Mouse (Mus musculus): Measurements from ENCODE around the gene Marco. TPM values are rescaled to one million over a fixed set of nuclear protein-coding genes. Genes with fewer than 3 reads are reported as not detected.

Gene Marco
- total and polyA plus RNA-seq, 3 experiments, result 0.15 to 0.79 (median 0.76) TPM

- dilution Hi-C loops (cut with MboI; ENCODE audit: extremely low pct_ligation_motif_present, extremely low pct_unique_long_range_greater_than_20kb, low sequenced_read_pairs) (no loop called here), in situ Hi-C loops (cut with MboI; ENCODE audit: low pct_ligation_motif_present, low pct_unique_long_range_greater_than_20kb, low sequenced_read_pairs) (no loop called here)
- Histone ChIP-seq H3K4me3 (replicated peaks in 1 of 3; ENCODE audit: low read depth in 2 of 3, low read length in 2 of 3, poor library complexity in 1 of 3) (no peak overlapping the region), H3K79me2 (replicated peaks; ENCODE audit: control insufficient read depth, extremely low read depth, insufficient read depth, poor library complexity, severe bottlenecking) (no peaks in the 10 kb centered on the region), H3K27me3 (replicated peaks) (no peaks in the 10 kb centered on the region), H3K9me3 (replicated peaks; ENCODE audit: low read length) (peaks cover 3% of the 10 kb centered on the region), H3K36me3 (replicated peaks in 1 of 2; ENCODE audit: control insufficient read depth in 1 of 2, insufficient read depth in 1 of 2, low read length in 1 of 2) (no peaks in the 10 kb centered on the region), H3K27ac (ENCODE audit: insufficient read depth, low read depth) (no peak overlapping the region), H3K4me2 (ENCODE audit: insufficient read depth, low read depth, poor library complexity, severe bottlenecking) (no peak overlapping the region), H3K9ac (ENCODE audit: insufficient read depth, low read depth) (no peak overlapping the region), H3K4me1 (ENCODE audit: control insufficient read depth in 1 of 2, insufficient read depth in 2 of 2) (no peaks in the 10 kb centered on the region; a peak in 1 of 4 replicates)
- DNase-seq (ENCODE audit: extremely low read depth), result no peak
- TF ChIP-seq ZNF384 (IDR thresholded peaks at IDR 0.05; ENCODE audit: low read depth, low read length) (no peak), PAX5 (IDR thresholded peaks at IDR 0.05; ENCODE audit: low read length) (no peak), MEF2A (IDR thresholded peaks at IDR 0.05; ENCODE audit: borderline replicate concordance, low read depth, low read length) (no peak), HCFC1 (IDR thresholded peaks at IDR 0.05; ENCODE audit: low read depth, low read length) (peak; percentile 57), EP300 (IDR thresholded peaks at IDR 0.05; ENCODE audit: low read length) (no peak), SMC3 (IDR thresholded peaks at IDR 0.05; ENCODE audit: low read depth, low read length) (no peak), GABPA (IDR thresholded peaks at IDR 0.05; ENCODE audit: insufficient replicate concordance, low read depth, low read length) (no peak), ELF1 (IDR thresholded peaks at IDR 0.05; ENCODE audit: low read depth, low read length) (peak; percentile 90), MAX (IDR thresholded peaks at IDR 0.05; ENCODE audit: low read length) (no peak)
These were observed 69.2 kb downstream of the Marco start for GRCm38 (mm10) chr1:120435591-120435990.

GRCm38 (mm10) chr1:120430171-120430570 is 74.7 kb downstream of the Marco start:
- Histone ChIP-seq H3K4me3 (replicated peaks in 1 of 3; ENCODE audit: low read depth in 2 of 3, low read length in 2 of 3, poor library complexity in 1 of 3) (no peak overlapping the region), H3K27me3 (replicated peaks) (no peaks in the 10 kb centered on the region), H3K4me1 (ENCODE audit: control insufficient read depth in 1 of 2, insufficient read depth in 2 of 2) (peaks cover 0 to 2% of the 10 kb centered on the region in 2 experiments; a peak in 1 of 4 replicates), H3K9me3 (replicated peaks; ENCODE audit: low read length) (peaks cover 3% of the 10 kb centered on the region), H3K27ac (ENCODE audit: insufficient read depth, low read depth) (no peak overlapping the region), H3K4me2 (ENCODE audit: insufficient read depth, low read depth, poor library complexity, severe bottlenecking) (no peak overlapping the region), H3K79me2 (replicated peaks; ENCODE audit: control insufficient read depth, extremely low read depth, insufficient read depth, poor library complexity, severe bottlenecking) (no peaks in the 10 kb centered on the region), H3K36me3 (replicated peaks in 1 of 2; ENCODE audit: control insufficient read depth in 1 of 2, insufficient read depth in 1 of 2, low read length in 1 of 2) (no peaks in the 10 kb centered on the region), H3K9ac (ENCODE audit: insufficient read depth, low read depth) (no peak overlapping the region)
- in situ Hi-C loops (cut with MboI; ENCODE audit: low pct_ligation_motif_present, low pct_unique_long_range_greater_than_20kb, low sequenced_read_pairs) (no loop called here), dilution Hi-C loops (cut with MboI; ENCODE audit: extremely low pct_ligation_motif_present, extremely low pct_unique_long_range_greater_than_20kb, low sequenced_read_pairs) (no loop called here)
- DNase-seq (ENCODE audit: extremely low read depth), result no peak
- TF ChIP-seq CTCF (conservative IDR thresholded peaks at IDR 0.05 in 1 of 2, IDR thresholded peaks at IDR 0.05 in 1 of 2; ENCODE audit: low read depth in 2 of 2, low read length in 2 of 2) (no peak), RAD21 (IDR thresholded peaks at IDR 0.05; ENCODE audit: low read depth, low read length) (no peak), JUN (IDR thresholded peaks at IDR 0.05; ENCODE audit: insufficient read depth, low read depth, low read length) (no peak), BHLHE40 (IDR thresholded peaks at IDR 0.05; ENCODE audit: low read depth, low read length) (no peak), MAFK (IDR thresholded peaks at IDR 0.05; ENCODE audit: insufficient replicate concordance, low read length) (no peak), CHD2 (IDR thresholded peaks at IDR 0.05; ENCODE audit: low read length) (no peak), IRF4 (IDR thresholded peaks at IDR 0.05; ENCODE audit: low read depth, low read length) (no peak), SIN3A (IDR thresholded peaks at IDR 0.05; ENCODE audit: low read length) (no peak), USF2 (conservative IDR thresholded peaks at IDR 0.05; ENCODE audit: low read depth, low read length) (no peak), ETS1 (conservative IDR thresholded peaks at IDR 0.05; ENCODE audit: low read depth, low read length) (no peak), ZKSCAN1 (IDR thresholded peaks at IDR 0.05; ENCODE audit: borderline replicate concordance, low read depth, low read length) (no peak), NELFE (IDR thresholded peaks at IDR 0.05; ENCODE audit: low read depth, low read length) (no peak), GABPA (IDR thresholded peaks at IDR 0.05; ENCODE audit: insufficient replicate concordance, low read depth, low read length) (no peak), MAZ (IDR thresholded peaks at IDR 0.05; ENCODE audit: low read depth, low read length) (no peak), CHD1 (IDR thresholded peaks at IDR 0.05; ENCODE audit: low read depth, low read length) (no peak), MYC (IDR thresholded peaks at IDR 0.05; ENCODE audit: low read depth, low read length) (no peak), RCOR1 (conservative IDR thresholded peaks at IDR 0.05; ENCODE audit: low read depth, low read length) (no peak), MAX (IDR thresholded peaks at IDR 0.05; ENCODE audit: low read length) (no peak)
